Mouse (Mus musculus) kidney, adult 2 months (tissue): ENCODE results near the gene Dnajb12.

Source experiments
- CTCF ChIP-seq: fragments of 200-500 bp; conservative IDR thresholded peaks from 2 replicates; pipeline ENCODE4 v1.5.1; 2011; ENCODE audit warnings: low read depth, mild to moderate bottlenecking, control low read depth, low read length, moderate library complexity, mixed read lengths; ENCODE audit not compliant: insufficient read depth, insufficient read length
- POLR2A ChIP-seq: fragments of 200-500 bp; IDR thresholded peaks from one replicate; pipeline ENCODE4 v1.6.1; 2011; ENCODE audit warnings: low read depth, low read length, control low read depth

GRCm38 (mm10) chr10:59897511-59897910, 18.2 kb downstream of the Dnajb12 start:
- no peak for TF ChIP-seq CTCF
- no peak for TF ChIP-seq POLR2A
